Mouse (Mus musculus): Measurements from ENCODE around the gene Ncstn. TPM values are rescaled to one million over a fixed set of nuclear protein-coding genes. Genes with fewer than 3 reads are reported as not detected.

Ncstn gene
- total RNA-seq, 2 experiments from 2014 or later, result 79.0 to 82.2 TPM

DNA sequence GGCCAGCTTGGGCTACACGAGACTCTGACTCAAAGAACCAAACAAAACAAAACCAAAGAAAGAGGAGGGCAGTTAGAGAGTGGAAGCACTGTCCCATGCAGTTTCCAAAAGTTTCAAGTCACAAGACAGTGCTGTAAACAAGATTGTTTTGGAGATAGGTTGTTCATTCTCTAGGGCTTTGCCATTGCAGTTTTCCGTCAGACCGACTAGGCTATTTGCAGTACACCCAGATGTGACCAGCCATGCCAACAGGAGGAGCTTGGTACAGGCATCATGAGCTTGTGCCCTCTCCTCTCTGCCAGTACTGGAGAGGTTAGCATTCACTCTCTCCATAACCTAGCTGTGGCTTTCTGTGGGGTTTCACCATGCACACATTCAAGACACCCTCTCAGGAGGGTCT, 10.9 kb upstream of the Ncstn start:
- DNase-seq (ENCODE audit: extremely low spot score in 1 of 2, low spot score in 2 of 2), result no peak
- intact Hi-C loops (cut with DNase I), result no loop called here

DNA sequence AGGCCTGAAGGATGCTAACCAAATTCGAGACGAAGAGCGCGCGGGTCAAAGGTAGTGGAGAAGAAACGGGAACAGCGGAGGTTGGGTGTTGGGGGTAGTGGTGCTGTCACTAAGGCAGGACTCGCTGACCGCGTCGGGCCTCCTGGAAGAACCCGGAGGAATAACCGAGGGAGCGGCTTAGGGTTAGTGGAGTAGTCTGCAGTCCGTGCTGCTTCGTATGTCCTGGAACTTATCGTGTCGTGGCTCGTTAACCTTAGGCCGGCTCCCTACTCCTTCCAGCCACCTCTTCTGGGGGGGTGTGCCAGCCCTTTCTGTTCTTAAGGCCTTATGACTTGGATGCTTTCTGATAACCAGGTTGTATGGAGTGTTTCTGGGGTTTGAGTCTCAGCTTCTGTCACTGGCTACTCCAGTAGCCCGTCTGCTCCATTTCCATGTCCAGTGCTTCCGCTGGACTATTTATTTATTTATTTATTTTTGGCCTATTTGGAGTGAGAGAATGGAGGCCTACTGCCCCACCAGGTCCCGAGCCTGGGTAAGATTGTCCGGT, 377 bp upstream of the Ncstn start:
- DNase-seq (ENCODE audit: extremely low spot score in 1 of 2, low spot score in 2 of 2), result no peak
- intact Hi-C loops (cut with DNase I), result no loop called here

- DNase-seq (ENCODE audit: extremely low spot score in 1 of 2, low spot score in 2 of 2), result no peak
- intact Hi-C loops (cut with DNase I), result no loop called here
These were observed 4.6 kb downstream of the Ncstn start for GRCm38 (mm10) chr1:172077981-172078380.

- intact Hi-C loops (cut with DNase I), result no loop called here
- no peak for DNase-seq (ENCODE audit: extremely low spot score in 1 of 2, low spot score in 2 of 2)
These were observed 10.0 kb downstream of the Ncstn start for GRCm38 (mm10) chr1:172072604-172073003.

GRCm38 (mm10) chr1:172071556-172071955, 11.0 kb downstream of the Ncstn start:
- DNase-seq (ENCODE audit: extremely low spot score in 1 of 2, low spot score in 2 of 2), result no peak
- intact Hi-C loops (cut with DNase I), result no loop called here

- intact Hi-C loops (cut with DNase I), result no loop called here
- DNase-seq (ENCODE audit: extremely low spot score in 1 of 2, low spot score in 2 of 2), result no peak
These were observed 12.4 kb downstream of the Ncstn start for GRCm38 (mm10) chr1:172070227-172070626.

DNA sequence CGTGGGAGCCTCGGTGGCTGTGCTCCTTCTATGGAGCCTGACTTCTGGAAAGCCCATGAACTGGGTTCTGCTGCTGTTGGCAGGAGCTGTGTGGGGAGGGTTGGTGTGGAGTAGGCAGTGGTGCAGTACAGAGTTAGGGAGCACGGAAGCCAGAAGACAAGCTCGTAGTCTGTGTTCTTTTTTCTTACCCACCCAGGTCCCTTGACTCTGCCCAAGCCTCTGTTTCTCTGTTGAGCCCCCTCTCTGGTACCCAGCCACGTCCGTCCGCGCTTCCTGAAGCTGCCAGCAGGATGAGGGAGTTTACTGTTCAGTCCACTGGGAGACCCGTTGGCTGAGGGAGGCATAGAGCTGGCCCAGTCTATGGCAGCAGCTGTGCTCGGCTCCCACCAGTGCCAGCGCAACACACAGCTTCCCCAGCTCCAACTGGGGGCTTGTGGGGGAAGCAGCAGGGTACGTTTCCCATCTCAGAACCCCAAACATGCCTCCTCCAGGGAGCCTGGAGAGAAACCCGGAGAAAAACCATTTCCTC, 17.9 kb downstream of the Ncstn start:
- peak; percentile 26 to 59 for DNase-seq (ENCODE audit: extremely low spot score in 1 of 2, low spot score in 2 of 2)
- intact Hi-C loops (cut with DNase I), result no loop called here

DNA sequence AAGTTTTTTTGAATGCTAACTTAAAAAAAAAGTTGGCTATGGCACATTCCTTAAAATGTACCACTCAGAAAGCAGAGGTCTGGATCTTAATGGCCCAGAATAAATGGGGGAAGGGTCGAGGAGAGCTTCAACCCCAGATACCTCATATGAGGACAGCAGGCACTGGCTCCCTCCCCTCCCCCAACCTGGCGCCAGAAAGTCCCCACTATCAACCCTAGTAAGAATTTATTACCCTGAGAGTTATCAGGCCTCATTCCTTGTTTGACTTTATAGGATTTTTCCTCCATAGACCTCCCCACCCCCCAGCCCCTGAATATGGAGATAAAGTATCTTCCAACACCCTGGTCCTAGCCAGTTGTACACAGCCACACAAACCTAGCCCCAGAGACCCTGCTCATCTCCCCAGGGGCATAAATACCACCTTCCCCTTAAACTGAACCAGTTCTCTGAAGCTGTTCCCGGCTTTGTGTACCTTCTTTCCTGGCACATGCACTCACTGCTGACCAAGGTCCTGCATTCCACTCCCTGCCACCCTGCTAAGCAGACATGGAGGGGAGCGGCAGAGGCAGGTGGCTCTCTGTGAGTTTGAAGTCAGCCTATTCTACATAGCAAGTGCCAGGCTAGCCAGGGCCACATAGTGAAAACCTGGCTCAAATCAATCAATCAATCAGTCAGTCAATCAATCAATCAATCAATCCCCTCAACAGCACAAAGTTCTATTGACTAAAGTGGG, 19.1 kb downstream of the Ncstn start:
- intact Hi-C loops (cut with DNase I), result no loop called here
- DNase-seq (ENCODE audit: extremely low spot score in 1 of 2, low spot score in 2 of 2), result no peak

GRCm38 (mm10) chr1:172062101-172062500, 20.5 kb downstream of the Ncstn start:
- no peak for DNase-seq (ENCODE audit: extremely low spot score in 1 of 2, low spot score in 2 of 2)
- intact Hi-C loops (cut with DNase I), result no loop called here

- DNase-seq (ENCODE audit: extremely low spot score in 1 of 2, low spot score in 2 of 2), result no peak
- intact Hi-C loops (cut with DNase I), result no loop called here
These were observed 21.4 kb downstream of the Ncstn start for GRCm38 (mm10) chr1:172061217-172061616.

- intact Hi-C loops (cut with DNase I), result no loop called here
- DNase-seq (ENCODE audit: extremely low spot score in 1 of 2, low spot score in 2 of 2), result no peak
These were observed 21.9 kb downstream of the Ncstn start for GRCm38 (mm10) chr1:172060659-172061058.

DNA sequence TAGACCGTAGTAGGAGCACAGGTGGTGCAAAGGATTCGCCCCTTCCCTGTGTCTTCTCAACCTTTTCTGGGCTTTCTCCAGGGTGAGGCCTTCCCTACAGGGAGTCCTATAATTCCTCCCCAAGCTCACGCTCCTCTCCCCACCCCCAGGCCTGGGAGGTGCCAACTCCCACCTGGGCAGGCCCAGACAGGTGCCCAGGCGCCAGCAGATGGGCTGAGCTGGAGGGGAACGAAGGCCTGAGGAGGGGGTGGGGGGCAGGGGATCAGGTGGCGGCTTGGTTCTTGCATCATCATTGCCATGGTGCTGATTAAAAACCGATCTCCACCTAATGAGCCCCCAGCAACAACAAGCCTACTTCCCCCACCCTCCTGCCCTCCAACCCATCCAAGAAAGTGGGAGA, 23.7 kb downstream of the Ncstn start:
- intact Hi-C loops (cut with DNase I), result no loop called here
- no peak for DNase-seq (ENCODE audit: extremely low spot score in 1 of 2, low spot score in 2 of 2)

DNA sequence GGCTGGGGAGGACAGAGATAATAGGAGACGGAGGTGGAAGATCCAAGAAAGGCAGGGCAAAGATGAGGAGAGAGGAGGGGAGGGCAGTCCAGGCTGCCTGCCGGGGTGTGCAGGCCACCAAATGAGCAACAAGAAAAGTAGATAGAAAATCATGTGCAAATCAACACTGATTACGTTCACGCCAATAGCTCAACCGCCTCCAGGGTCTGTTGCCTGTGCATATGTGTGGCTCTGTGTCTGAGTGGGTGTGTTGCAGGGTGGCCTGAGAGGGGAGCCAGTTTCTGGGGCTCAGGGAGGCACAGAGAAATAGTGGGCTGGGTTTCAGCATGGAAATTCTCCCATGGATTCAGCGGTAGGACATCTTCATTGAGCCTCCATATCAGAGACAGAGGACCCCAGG, 24.3 kb downstream of the Ncstn start:
- intact Hi-C loops (cut with DNase I), result no loop called here
- DNase-seq (ENCODE audit: extremely low spot score in 1 of 2, low spot score in 2 of 2), result no peak

DNA sequence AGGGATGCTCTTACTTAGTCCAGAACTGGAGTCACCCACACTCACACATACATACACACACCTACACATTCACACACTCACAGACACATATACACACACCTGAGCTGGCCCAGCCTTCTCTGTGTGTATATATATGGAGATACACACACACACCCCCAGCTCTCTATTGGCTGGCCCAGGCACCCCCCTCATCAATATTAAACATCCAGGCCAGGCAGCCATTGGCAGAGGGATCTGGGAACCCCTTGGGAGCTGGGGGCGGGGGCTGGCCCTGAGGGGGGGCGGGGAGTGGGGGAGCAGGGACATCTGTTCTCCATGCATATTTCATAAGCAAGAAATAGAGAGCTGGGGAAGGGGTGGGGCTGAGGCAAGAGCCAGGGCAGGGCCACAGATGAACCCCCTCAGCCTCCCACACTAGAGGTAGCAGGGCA, 25.1 kb downstream of the Ncstn start, which contains the start of gene Nhlh1:
TSS of gene Nhlh1 (minus strand) at position 83 of the 431 bp plus-strand sequence.
- DNase-seq (ENCODE audit: extremely low spot score in 1 of 2, low spot score in 2 of 2), result no peak

DNA sequence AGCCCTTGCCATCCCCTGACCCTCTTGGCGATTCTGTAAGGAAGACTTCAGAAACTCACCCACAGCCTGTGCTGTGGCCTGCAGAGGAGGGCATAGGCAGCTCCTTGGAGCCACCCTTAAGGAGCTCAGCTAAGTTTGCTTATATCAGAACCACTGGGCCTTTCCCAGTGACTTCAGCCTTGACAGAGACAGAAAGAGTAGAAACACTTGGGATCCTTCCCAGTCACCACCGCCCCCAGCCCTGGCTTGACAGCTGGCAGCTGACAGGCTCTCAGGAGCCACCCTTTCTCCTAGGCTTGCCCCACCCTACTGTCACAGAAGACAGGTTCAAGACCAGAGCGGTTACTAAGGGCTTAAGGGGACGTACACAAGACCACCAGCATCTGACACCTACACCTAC, 26.3 kb downstream of the Ncstn start:
- no peak for DNase-seq (ENCODE audit: extremely low spot score in 1 of 2, low spot score in 2 of 2)
- intact Hi-C loops (cut with DNase I), result no loop called here

More for the DNA sequence above, 25.1 kb downstream of the Ncstn start, which contains the start of gene Nhlh1:
- intact Hi-C loops (cut with DNase I), result no loop called here

DNA sequence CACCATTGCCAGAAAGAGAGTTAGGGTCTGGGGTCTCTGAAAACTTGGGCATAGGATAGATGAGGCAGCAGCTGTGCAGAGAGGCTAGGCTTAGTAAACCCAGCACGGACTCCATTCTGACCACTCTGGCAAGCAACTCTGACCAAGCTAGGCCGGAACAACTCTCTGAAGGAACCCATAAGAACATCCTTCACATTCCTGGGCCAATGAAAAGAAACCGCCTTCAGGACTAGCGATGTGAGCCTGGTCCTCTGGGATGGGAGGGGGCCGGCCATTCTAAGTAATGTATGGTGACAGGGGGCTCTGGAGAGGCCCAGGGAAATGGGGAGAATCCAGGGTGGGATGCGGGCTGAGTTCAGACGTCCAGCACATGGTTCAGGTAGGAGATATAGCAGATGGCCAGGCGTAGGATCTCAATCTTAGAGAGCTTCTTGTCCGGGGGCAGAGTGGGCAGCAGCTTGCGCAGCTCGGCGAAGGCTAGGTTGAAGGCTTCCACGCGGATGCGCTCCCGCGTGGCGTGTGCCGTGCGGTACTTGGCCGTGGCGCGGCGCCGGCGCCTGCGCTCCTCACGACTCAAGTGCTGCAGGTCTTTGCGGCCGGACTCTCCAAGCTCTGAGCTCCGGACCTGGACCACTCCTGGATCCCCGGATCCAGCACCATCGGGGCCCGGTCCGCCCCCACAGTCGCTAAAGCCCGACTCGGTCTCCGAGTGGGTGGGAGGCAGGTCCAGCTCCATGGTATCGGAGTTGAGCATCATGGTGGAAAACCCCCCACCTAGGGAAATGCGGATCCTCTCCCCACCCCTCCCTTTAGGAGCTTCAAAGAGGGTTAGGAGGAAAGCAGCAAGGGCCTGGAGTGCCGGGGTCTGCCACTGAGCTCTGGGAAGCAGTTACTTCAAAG, 28.8 kb downstream of the Ncstn start:
- intact Hi-C loops (cut with DNase I), result no loop called here
- DNase-seq (ENCODE audit: extremely low spot score in 1 of 2, low spot score in 2 of 2), result peak in 1 of 2 experiments; percentile 49

GRCm38 (mm10) chr1:172052766-172053279, 29.8 kb downstream of the Ncstn start:
- intact Hi-C loops (cut with DNase I), result no loop called here
- no peak for DNase-seq (ENCODE audit: extremely low spot score in 1 of 2, low spot score in 2 of 2)

DNA sequence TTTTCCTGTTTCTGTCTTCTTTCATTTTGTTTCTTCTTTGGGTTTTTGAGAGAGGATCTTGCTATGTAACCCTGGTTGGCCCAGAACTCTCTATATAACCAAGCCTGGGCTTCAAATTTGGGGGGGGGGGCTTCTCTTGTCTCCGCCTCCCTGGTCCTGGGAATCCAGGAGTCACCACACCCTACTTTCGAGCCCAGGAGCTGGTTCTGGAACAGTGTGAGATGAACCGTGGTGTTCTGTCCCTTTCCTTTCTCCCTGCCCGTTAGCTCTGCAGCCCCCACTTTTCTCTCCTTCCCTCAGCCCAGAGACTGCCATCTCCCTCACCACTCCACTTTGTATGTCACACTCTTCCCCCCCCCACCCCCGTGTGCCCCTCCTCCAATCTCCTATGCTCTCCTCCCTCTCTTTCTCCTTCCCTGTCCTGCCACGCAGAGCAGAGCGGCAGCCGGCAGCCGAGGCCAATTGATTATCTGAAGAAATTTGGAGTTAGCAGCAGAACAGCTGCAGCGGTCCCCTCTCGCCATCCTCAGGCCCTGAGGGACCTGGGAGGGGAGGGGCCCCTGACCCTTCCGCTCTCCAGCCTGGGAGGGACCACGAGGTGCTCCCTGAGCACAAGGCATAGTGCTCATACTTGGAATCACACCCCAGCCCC, 33.3 kb downstream of the Ncstn start:
- intact Hi-C loops (cut with DNase I), result loop anchor here (5.0 kb wide), 1 partner anchor 263 kb away; no protein-coding TSS in a partner anchor
- no peak for DNase-seq (ENCODE audit: extremely low spot score in 1 of 2, low spot score in 2 of 2)
